Mouse (Mus musculus) hindbrain, embryonic 16.5 days (tissue): ENCODE data around the gene Olfr1467. TPM values are rescaled to one million over a fixed set of nuclear protein-coding genes. Genes with fewer than 3 reads are reported as not detected.

ENCODE experiments used
- ATAC-seq: fragments of 200-750 bp; cut with Nextera tagmentation; 2 replicates; pipeline ENCODE4 v1.8.0; 2017; ENCODE audit warnings: moderate TSS enrichment, moderate library complexity
- H3K27ac ChIP-seq: fragments of 300-500 bp; sonication (generic); 2 replicates; pipeline ENCODE4 v1.5.1; 2014; ENCODE audit warnings: low read depth, mild to moderate bottlenecking, control low read depth, low read length, moderate library complexity
- H3K27me3 ChIP-seq: fragments of 300-500 bp; sonication (generic); replicated peaks from 2 replicates; pipeline ENCODE4 v1.6.1; 2014; ENCODE audit warnings: low read length; ENCODE audit not compliant: control insufficient read depth, insufficient read depth
- H3K36me3 ChIP-seq: fragments of 300-500 bp; sonication (generic); 2 replicates; pipeline ENCODE4 v1.6.1; 2014; ENCODE audit warnings: mild to moderate bottlenecking, low read length, moderate library complexity, mixed read lengths; ENCODE audit not compliant: control insufficient read depth, insufficient read depth
- H3K4me1 ChIP-seq: fragments of 300-500 bp; sonication (generic); 2 replicates; pipeline ENCODE4 v1.6.1; 2014; ENCODE audit warnings: low read depth, low read length; ENCODE audit not compliant: control insufficient read depth, insufficient read depth
- H3K4me2 ChIP-seq: fragments of 300-500 bp; sonication (generic); 2 replicates; pipeline ENCODE4 v1.6.1; 2014; ENCODE audit warnings: mild to moderate bottlenecking, low read length, control low read depth, moderate library complexity
- H3K4me3 ChIP-seq: fragments of 300-500 bp; sonication (generic); 2 replicates; pipeline ENCODE4 v1.5.1; 2014; ENCODE audit warnings: mild to moderate bottlenecking, low read length, control low read depth, moderate library complexity
- H3K9ac ChIP-seq: fragments of 300-500 bp; sonication (generic); 2 replicates; pipeline ENCODE4 v1.6.1; 2014; ENCODE audit warnings: low read depth, mild to moderate bottlenecking, control low read depth, low read length, moderate library complexity
- H3K9me3 ChIP-seq: fragments of 300-500 bp; sonication (generic); 2 replicates; pipeline ENCODE4 v1.6.1; 2014; ENCODE audit warnings: mild to moderate bottlenecking, low read length, moderate library complexity; ENCODE audit not compliant: control insufficient read depth
- WGBS: fragments of 180-500 bp; shearing (Covaris S2); extraction: QIAGEN DNeasy Blood & Tissue Kit; methylation state at CpG from one replicate; pipeline ENCODE4 v1.1.7; 2014; 5-methylcytosine and 5-hydroxymethylcytosine counted together
- polyA plus RNA-seq: library from polyadenylated mRNA; unstranded; fragments of >200 nt; fragmentation: Nextera tagmentation; extraction: Ambion mirVana; gene quantifications from 2 replicates; pipeline ENCODE4 v1.2.1, GENCODE M21; 2015

Olfr1467 gene
- polyA plus RNA-seq, result not detected in 2 replicates

DNA sequence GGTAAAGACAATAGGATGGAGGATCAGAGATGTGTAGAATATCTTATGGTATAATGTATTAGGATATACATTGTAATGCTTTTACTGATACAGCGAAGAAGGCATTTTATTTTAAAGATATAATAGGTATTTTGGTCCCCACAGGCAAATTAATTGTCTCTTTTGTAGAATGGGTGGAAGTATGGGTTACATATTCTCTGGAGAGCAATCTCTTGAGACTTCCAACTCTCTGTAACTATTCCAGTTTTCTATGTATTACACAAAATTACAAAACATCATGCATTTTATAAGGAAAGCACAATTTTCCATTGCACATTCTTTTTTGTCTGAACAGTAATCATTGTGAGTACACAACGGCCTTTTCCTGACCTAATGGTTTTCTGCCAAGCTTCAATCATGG lies at the start of gene Olfr1467:
Olfr1467 (plus strand) TSS at position 301 of the 400 bp plus-strand sequence.
- peaks cover 7% of the 10 kb centered on the region for H3K9me3 ChIP-seq
- WGBS, result 70% methylated on average over 2 of the region's 2 CpGs
- no peak within 1 kb of the TSS for H3K27ac ChIP-seq
- H3K9ac ChIP-seq, result no peak within 1 kb of the TSS
- H3K27me3 ChIP-seq, result no peaks in the 10 kb centered on the region
- no peak for ATAC-seq
- no peaks in the 10 kb centered on the region for H3K4me1 ChIP-seq
- no peak within 1 kb of the TSS for H3K4me2 ChIP-seq
- H3K4me3 ChIP-seq, result no peak within 1 kb of the TSS
- H3K36me3 ChIP-seq, result no peaks in the 10 kb centered on the region

DNA sequence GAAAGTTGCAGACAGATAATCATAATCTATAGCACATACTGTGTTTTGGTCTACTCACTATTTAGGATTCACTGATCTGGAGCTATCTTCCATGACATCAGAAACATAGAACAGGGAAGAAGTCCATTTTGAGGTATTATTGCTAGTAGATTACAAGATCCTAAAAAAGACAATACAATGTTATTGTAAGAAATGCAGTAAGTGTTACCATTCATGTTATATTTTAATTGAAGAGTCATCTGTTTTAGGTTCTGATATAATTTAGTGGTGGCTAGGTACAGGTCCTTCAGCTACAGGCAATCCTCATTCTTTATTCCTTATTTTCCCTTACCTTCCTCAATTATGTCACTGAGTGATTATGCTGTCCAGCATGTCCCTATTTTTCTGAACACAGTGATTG lies 46.6 kb upstream of the Olfr1467 start, which contains the start of gene Olfr1465:
Olfr1465 (minus strand) TSS at position 101 of the 400 bp plus-strand sequence.
- H3K27me3 ChIP-seq, result no peaks in the 10 kb centered on the region
- no peaks in the 10 kb centered on the region for H3K4me1 ChIP-seq
- no peak within 1 kb of the TSS for H3K9ac ChIP-seq
- no peak for ATAC-seq
- H3K36me3 ChIP-seq, result no peaks in the 10 kb centered on the region
- no peak within 1 kb of the TSS for H3K27ac ChIP-seq
- H3K4me3 ChIP-seq, result no peak within 1 kb of the TSS
- H3K4me2 ChIP-seq, result no peak within 1 kb of the TSS
- H3K9me3 ChIP-seq, result peaks cover 3% of the 10 kb centered on the region; the same call in 1 of the 2 replicates

DNA sequence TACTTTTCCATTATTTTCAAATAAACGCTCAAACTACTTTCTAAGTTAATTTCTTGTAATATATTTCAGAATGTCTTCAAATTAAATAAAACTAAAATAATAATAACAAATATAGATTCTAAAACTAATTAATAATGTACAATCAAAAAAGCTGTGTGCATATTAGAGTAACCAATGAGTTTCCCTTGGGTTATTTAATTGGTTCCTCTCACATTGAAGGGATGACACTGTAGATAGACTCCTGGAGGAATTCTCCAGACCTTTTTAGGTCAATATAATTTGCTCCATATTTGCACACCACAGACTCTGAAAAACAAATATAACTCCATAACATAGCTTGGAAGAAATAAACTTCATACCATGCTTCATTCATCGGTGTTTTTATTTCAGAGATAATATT lies 23.5 kb upstream of the Olfr1467 start, which contains the start of gene Olfr1466:
Olfr1466 (plus strand) TSS at position 301 of the 400 bp plus-strand sequence.
- Histone ChIP-seq H3K4me1 (no peaks in the 10 kb centered on the region), H3K4me2 (no peak within 1 kb of the TSS), H3K36me3 (no peaks in the 10 kb centered on the region), H3K9ac (no peak within 1 kb of the TSS), H3K9me3 (peaks cover 8% of the 10 kb centered on the region; the same call in 1 of the 2 replicates), H3K27me3 (no peaks in the 10 kb centered on the region), H3K27ac (no peak within 1 kb of the TSS), H3K4me3 (no peak within 1 kb of the TSS)
- ATAC-seq, result no peak
- 93% methylated on average over 2 of the region's 2 CpGs for WGBS

DNA sequence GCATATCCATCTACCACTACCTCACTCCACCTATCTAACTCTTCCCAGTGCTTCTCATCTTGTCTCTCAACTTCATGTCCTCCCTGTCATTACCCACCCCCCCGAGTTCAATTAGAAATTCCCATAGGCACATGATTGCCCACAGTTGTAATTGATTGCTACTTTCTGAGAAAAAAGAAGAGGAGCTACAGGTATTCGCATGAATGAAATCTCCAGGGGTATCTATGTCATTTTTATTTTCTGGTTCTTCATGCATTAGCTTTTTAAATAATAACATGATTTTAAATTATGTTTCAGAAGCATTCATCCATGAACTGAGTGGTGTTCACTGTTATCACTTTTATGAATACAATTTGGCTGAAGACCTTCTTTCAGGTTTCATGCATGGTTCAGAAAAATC lies 45.5 kb downstream of the Olfr1467 start, which contains the start of gene Olfr1469:
Olfr1469 (plus strand) TSS at position 301 of the 400 bp plus-strand sequence.
- Histone ChIP-seq H3K4me1 (no peaks in the 10 kb centered on the region), H3K9me3 (0 out of 2 replicates have a peak, but pooled peaks cover 6% of the 10 kb centered on the region), H3K4me3 (no peak within 1 kb of the TSS), H3K4me2 (no peak within 1 kb of the TSS), H3K9ac (no peak within 1 kb of the TSS), H3K36me3 (no peaks in the 10 kb centered on the region), H3K27me3 (no peaks in the 10 kb centered on the region), H3K27ac (no peak within 1 kb of the TSS)
- 78% methylated on average over 2 of the region's 2 CpGs for WGBS
- no peak for ATAC-seq

Other genes with a start within 250 kb of the Olfr1467 start
- not detected in 2 replicates for gene Olfr1459, start 212.7 kb upstream of the Olfr1467 start, polyA plus RNA-seq
- gene Olfr1461, start 199.2 kb upstream of the Olfr1467 start, polyA plus RNA-seq, result not detected in 2 replicates
- gene Olfr1462, start 176.5 kb upstream of the Olfr1467 start, polyA plus RNA-seq, result not detected in 2 replicates
- gene Olfr1463, start 130.9 kb upstream of the Olfr1467 start, polyA plus RNA-seq, result not detected in 2 replicates
- gene Olfr1465, start 46.7 kb upstream of the Olfr1467 start, polyA plus RNA-seq, result not detected in 2 replicates
- gene Olfr1466, start 23.4 kb upstream of the Olfr1467 start, polyA plus RNA-seq, result not detected in 2 replicates
- gene Olfr1469, start 45.6 kb downstream of the Olfr1467 start, polyA plus RNA-seq, result not detected in 2 replicates
- gene Olfr1471, start 81.2 kb downstream of the Olfr1467 start, polyA plus RNA-seq, result not detected in 2 replicates
- gene Olfr1472, start 93.8 kb downstream of the Olfr1467 start, polyA plus RNA-seq, result not detected in 2 replicates
- not detected in 2 replicates for gene Olfr1474, start 107.3 kb downstream of the Olfr1467 start, polyA plus RNA-seq
- not detected in 2 replicates for gene Olfr1475, start 118.0 kb downstream of the Olfr1467 start, polyA plus RNA-seq
- not detected in 2 replicates for gene Olfr1477, start 138.3 kb downstream of the Olfr1467 start, polyA plus RNA-seq
- gene Olfr1480, start 165.7 kb downstream of the Olfr1467 start, polyA plus RNA-seq, result not detected in 2 replicates
- not detected in 2 replicates for gene Olfr1484, start 221.3 kb downstream of the Olfr1467 start, polyA plus RNA-seq